Mouse (Mus musculus): ENCODE measurements around the gene 4930469K13Rik.
"Not testable (repeated sequence)": the region's sequence is repeated elsewhere in the genome, so short reads cannot be mapped to it uniquely, and the experiment has no call there.

4930469K13Rik gene

GRCm38 (mm10) chr11:34098422-34098821 is at the start of gene 4930469K13Rik:
TSS of gene 4930469K13Rik (minus strand) at chr11:34098554.
- DNase-seq, result no peak

- no peak for DNase-seq
Observed at GRCm38 (mm10) chr11:34146934-34147333, 48.6 kb upstream of the 4930469K13Rik start.

GRCm38 (mm10) chr11:34144421-34144820 is 46.1 kb upstream of the 4930469K13Rik start:
- no peak for DNase-seq

- DNase-seq, result no peak
Observed at GRCm38 (mm10) chr11:34143984-34144383, 45.6 kb upstream of the 4930469K13Rik start.

- DNase-seq, result no peak
Observed at GRCm38 (mm10) chr11:34139296-34139695, 40.9 kb upstream of the 4930469K13Rik start.

GRCm38 (mm10) chr11:34128412-34128811 is 30.1 kb upstream of the 4930469K13Rik start:
- no peak for DNase-seq

- DNase-seq, result not testable (repeated sequence)
Observed at GRCm38 (mm10) chr11:34125727-34126126, 27.4 kb upstream of the 4930469K13Rik start.

GRCm38 (mm10) chr11:34124852-34125251 is 26.5 kb upstream of the 4930469K13Rik start:
- DNase-seq, result no peak

- DNase-seq, result peak; percentile 30
Observed at GRCm38 (mm10) chr11:34123147-34123546, 24.8 kb upstream of the 4930469K13Rik start.

- peak; percentile 11 for DNase-seq
Observed at GRCm38 (mm10) chr11:34118319-34118718, 20.0 kb upstream of the 4930469K13Rik start.

GRCm38 (mm10) chr11:34117581-34117980 is 19.2 kb upstream of the 4930469K13Rik start:
- no peak for DNase-seq

- DNase-seq, result no peak
Observed at GRCm38 (mm10) chr11:34116572-34117135, 18.3 kb upstream of the 4930469K13Rik start.

GRCm38 (mm10) chr11:34113760-34114159 is 15.4 kb upstream of the 4930469K13Rik start:
- no peak for DNase-seq

GRCm38 (mm10) chr11:34112781-34113380 is 14.5 kb upstream of the 4930469K13Rik start:
- peak; percentile 10 for DNase-seq

- DNase-seq, result no peak
Observed at GRCm38 (mm10) chr11:34111940-34112339, 13.6 kb upstream of the 4930469K13Rik start.

- DNase-seq, result no peak
Observed at GRCm38 (mm10) chr11:34109260-34109659, 10.9 kb upstream of the 4930469K13Rik start.

GRCm38 (mm10) chr11:34104919-34105318 is 6.6 kb upstream of the 4930469K13Rik start:
- no peak for DNase-seq

GRCm38 (mm10) chr11:34101827-34102226 is 3.5 kb upstream of the 4930469K13Rik start:
- DNase-seq, result no peak

- DNase-seq, result no peak
Observed at GRCm38 (mm10) chr11:34087064-34087463, 11.3 kb downstream of the 4930469K13Rik start.

- no peak for DNase-seq
Observed at GRCm38 (mm10) chr11:34086164-34086751, 12.1 kb downstream of the 4930469K13Rik start.

- DNase-seq, result no peak
Observed at GRCm38 (mm10) chr11:34084639-34085038, 13.7 kb downstream of the 4930469K13Rik start.

- no peak for DNase-seq
Observed at GRCm38 (mm10) chr11:34083795-34084194, 14.6 kb downstream of the 4930469K13Rik start.

- DNase-seq, result no peak
Observed at GRCm38 (mm10) chr11:34079542-34080464, 18.6 kb downstream of the 4930469K13Rik start.

Data from right cerebral cortex, adult 18-20 months (tissue).